Mouse (Mus musculus) CD8-positive naive resting alpha-beta T cell, adult 2 months (primary cell): ENCODE results near the gene Sez6l.

Experiments used
- DNase-seq, 2 experiments: peaks; one replicate each; pipeline ENCODE4 v3.0.0; 2022; ENCODE audit warnings: low read depth in 2 of 2, low spot score in 2 of 2

Gene Sez6l

GRCm38 (mm10) chr5:112498921-112499917, 77.8 kb downstream of the Sez6l start:
- no peak for DNase-seq

- DNase-seq, result no peak
Observed at GRCm38 (mm10) chr5:112496753-112497369, 80.1 kb downstream of the Sez6l start.

GRCm38 (mm10) chr5:112493492-112493891, 83.5 kb downstream of the Sez6l start:
- no peak for DNase-seq

- DNase-seq, result no peak
Observed at GRCm38 (mm10) chr5:112491489-112491888, 85.5 kb downstream of the Sez6l start.

- DNase-seq, result no peak
Observed at GRCm38 (mm10) chr5:112488101-112488776, 88.7 kb downstream of the Sez6l start.

- no peak for DNase-seq
Observed at GRCm38 (mm10) chr5:112487504-112487903, 89.5 kb downstream of the Sez6l start.

- DNase-seq, result no peak
Observed at GRCm38 (mm10) chr5:112486415-112486814, 90.6 kb downstream of the Sez6l start.

GRCm38 (mm10) chr5:112484924-112485715, 91.9 kb downstream of the Sez6l start:
- no peak for DNase-seq

- DNase-seq, result no peak
Observed at GRCm38 (mm10) chr5:112483030-112483429, 94.0 kb downstream of the Sez6l start.

- no peak for DNase-seq
Observed at GRCm38 (mm10) chr5:112482551-112482950, 94.4 kb downstream of the Sez6l start.

- DNase-seq, result no peak
Observed at GRCm38 (mm10) chr5:112481946-112482410, 95.0 kb downstream of the Sez6l start.

- no peak for DNase-seq
Observed at GRCm38 (mm10) chr5:112473453-112473852, 103.5 kb downstream of the Sez6l start.

- no peak for DNase-seq
Observed at GRCm38 (mm10) chr5:112470144-112470543, 106.8 kb downstream of the Sez6l start.

- no peak for DNase-seq
Observed at GRCm38 (mm10) chr5:112468986-112469581, 107.9 kb downstream of the Sez6l start.

GRCm38 (mm10) chr5:112466331-112466730, 110.7 kb downstream of the Sez6l start:
- no peak for DNase-seq

- DNase-seq, result no peak
Observed at GRCm38 (mm10) chr5:112459903-112460302, 117.1 kb downstream of the Sez6l start.

GRCm38 (mm10) chr5:112454966-112455555, 121.9 kb downstream of the Sez6l start:
- no peak for DNase-seq

- DNase-seq, result no peak
Observed at GRCm38 (mm10) chr5:112453088-112453487, 123.9 kb downstream of the Sez6l start.

- DNase-seq, result no peak
Observed at GRCm38 (mm10) chr5:112448747-112449440, 128.1 kb downstream of the Sez6l start, which contains the start of gene Gm6588. Gene Gm6588, plus strand, starts transcription at chr5:112449426.
